Mouse (Mus musculus): ENCODE results near the gene Elovl7.

Elovl7 gene

DNA sequence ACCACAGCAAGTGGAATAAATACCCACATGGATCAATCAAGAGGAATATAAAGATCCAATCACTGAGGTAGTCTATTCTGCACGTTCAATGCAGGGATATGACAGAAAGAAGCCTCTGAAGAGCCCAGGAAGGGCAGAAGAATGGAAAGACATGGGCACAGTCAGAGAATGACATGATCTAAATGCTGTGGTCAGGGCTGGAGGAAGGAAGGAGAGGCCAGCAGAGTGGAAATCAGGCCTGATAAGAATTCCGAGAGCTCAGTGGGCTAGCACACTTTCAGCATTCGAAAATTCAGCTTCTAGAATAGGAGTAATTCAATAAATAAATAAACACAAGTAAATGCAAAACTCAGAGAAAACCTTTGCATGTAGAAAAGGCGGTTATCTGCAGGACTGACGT lies 27.5 kb downstream of the Elovl7 start:
- no peak for DNase-seq (ENCODE audit: low read depth, low spot score)

GRCm38 (mm10) chr13:108245086-108245697 lies 31.0 kb downstream of the Elovl7 start:
- DNase-seq (ENCODE audit: low read depth, low spot score) = no peak

DNA sequence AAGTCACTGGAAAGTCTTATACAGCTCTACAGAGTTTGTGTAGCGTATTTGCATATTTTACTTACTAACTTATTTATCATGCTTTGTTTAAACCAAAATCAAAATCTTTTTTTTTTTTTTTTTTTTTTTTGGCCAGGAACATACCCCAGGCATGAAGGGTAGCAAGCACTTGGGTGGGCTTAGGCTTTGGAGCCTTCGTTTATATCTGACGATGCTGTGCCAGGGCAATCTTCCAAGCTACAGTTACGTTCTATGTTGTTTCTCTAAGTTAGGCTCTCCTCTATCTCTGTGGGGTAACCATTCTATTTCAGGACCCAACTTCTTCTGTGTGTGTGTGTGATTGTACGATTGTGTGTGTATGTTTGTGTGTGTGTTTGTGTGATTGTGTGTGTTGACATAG lies 36.9 kb downstream of the Elovl7 start:
- DNase-seq (ENCODE audit: low read depth, low spot score) = no peak

DNA sequence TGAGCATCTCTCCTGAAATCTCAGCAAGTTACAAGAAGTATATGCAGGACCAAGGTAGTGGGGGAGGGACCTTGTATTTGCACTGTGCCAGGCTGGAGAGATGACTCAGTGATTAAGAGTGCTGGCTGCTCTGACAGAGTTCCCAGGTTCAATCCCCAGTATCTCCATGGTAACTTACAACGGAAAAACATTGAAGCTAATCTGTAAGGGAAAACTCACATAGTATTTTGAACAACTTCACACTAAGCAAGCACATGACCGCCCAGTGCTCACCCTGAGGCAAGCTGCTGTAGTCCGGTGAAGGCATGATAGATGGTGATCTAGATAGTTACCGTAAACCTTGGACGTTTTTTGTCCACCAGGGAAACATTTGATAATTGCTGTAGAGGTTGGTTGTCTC lies 39.8 kb downstream of the Elovl7 start:
- no peak for DNase-seq (ENCODE audit: low read depth, low spot score)

- no peak for DNase-seq (ENCODE audit: low read depth, low spot score)
Measured at GRCm38 (mm10) chr13:108263042-108263441, 48.8 kb downstream of the Elovl7 start.

DNA sequence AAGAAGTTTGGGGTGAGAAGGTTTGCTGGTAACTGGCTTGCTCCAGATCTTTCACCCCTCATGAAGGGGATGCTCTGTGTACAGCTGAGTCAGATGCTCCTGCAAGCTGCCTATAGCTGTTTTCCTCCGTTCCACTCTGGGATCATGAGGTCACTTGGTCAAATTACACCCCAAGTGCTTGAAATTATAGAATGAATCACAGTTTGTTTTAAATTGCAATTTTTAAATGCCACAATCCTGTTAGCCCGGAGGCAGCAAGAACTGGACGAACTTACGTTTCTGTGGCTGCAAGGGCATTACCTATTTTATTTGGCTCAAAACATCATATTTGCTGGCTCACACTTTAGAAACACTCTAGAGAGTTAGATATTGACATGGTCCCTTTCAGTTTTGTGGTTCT lies 51.2 kb downstream of the Elovl7 start:
- no peak for DNase-seq (ENCODE audit: low read depth, low spot score)

DNA sequence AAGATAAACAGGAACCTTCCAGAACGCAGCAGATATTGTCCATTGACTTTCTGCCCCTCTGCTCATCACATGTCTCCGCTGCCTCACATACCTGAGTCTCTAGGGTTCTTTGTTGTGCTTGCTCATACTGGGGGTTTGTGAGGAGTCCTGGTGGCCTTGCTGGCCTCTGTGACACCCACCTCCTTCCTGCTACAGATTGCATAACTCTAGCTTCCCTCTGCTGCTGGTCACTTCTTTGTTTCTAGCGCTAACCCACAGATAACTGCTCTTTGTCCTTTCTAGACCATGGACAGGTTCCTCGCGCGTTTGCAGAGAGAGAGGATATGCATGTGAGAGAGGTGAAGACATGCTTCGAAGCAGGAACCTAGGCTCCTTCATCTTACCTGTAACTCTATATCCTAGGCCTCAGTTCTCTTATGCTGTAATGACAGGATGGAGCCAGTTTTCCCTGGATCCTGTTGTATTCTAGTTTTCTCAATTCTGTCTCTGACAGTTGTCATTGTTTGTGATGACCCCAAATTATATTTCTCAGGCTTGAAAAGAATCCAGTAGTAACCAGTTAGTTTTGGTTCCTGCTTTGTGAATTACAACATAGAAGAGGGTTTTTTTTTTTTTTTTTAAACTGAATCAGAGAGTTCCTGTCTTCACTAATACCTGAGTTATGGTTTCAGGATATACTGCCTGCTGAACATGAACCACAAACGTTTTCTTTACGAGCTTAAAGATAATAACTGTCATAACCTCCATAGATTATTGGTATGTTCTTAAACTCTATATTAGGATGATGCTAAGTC lies 53.8 kb downstream of the Elovl7 start:
- no peak for DNase-seq (ENCODE audit: low read depth, low spot score)

DNA sequence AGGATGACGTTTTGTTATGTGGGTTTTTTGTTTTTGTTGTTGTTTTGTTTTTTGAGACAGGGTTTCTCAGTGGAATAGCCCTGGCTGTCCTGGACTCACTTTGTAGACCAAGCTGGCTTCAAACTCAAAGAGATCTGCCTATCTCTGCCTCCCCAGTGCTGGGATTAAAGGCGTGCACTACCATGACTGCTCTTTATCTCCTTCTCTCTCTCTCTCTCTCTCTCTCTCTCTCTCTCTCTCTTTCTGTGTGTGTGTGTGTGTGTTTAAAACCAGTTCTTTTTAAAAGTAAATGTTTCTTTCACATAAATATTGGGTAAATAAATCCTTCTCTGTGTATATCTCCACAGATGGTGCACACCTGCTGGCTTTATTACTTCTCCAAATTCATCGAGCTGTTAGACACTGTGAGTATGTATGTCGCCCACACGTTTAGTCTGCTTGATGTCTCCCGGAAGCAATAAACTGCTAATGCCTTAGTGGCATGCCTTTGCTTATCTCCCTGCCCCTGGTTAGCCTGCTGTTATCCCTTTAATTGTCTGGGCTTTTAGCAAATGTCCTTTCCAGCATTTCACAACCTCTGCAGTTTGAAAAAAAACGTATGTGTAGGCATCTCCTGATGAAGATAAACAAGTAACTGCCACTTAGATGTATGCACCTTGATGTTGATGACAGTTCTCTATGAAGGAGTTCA lies 57.4 kb downstream of the Elovl7 start:
- no peak for DNase-seq (ENCODE audit: low read depth, low spot score)

DNA sequence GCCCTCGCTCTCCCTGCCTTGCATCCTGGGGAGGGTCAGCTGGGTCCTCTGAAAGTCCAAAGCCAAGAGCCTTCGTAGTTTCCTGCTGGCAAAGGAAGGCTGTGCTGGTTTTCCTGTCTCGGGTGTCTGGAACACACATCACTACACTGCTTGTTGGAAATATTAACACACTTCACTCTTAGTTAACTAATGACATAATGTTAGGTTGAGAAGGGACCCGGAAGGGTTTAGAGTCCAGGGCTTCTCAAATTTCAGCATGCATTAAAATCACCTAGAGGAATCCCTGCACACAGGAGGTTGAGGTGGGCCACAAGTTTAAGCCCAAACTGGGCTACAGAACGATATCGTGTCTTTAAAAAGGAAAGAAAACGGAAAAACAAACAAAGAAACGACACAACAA lies 58.1 kb downstream of the Elovl7 start:
- DNase-seq (ENCODE audit: low read depth, low spot score) = no peak

GRCm38 (mm10) chr13:108273034-108273433 lies 58.8 kb downstream of the Elovl7 start:
- no peak for DNase-seq (ENCODE audit: low read depth, low spot score)

GRCm38 (mm10) chr13:108273456-108273855 lies 59.3 kb downstream of the Elovl7 start:
- DNase-seq (ENCODE audit: low read depth, low spot score) = no peak

GRCm38 (mm10) chr13:108276561-108276960 lies 62.4 kb downstream of the Elovl7 start:
- DNase-seq (ENCODE audit: low read depth, low spot score) = no peak

DNA sequence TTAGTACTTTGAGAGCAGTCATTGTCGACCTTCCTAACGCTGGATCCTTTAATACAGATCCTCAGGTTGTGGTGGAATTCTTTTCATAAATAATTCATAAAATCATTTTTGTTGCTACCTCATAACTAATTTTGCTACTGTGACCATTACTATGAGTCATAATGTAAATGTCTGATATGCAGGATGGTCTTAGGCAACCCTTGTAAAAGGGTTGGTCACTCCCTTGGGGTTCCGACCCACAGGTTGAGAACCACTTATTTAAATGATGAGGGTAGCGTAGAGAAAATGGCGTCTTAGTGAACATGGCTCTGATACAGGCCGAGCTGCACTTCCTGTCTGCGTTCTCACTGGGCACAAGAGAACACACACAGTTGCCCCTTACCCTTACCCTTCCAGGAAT lies 63.1 kb downstream of the Elovl7 start:
- no peak for DNase-seq (ENCODE audit: low read depth, low spot score)

DNA sequence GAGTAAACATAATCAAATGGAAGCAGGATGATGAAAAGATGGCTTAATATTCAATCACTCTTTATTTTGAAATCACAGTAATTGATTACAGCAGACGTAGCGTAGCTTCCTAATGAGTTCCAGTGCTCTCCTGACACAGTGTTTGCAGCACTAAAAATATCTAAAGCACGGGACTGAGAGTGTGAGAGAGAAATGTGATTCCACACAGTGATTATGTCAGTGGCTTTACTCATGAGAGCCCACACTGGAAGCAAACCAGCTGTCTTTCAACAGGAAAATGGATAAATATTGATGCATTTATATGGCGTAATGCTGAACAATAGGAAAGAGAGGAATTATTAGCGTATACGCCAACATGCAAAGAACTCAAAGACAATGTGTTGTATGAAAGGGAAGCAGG lies 64.4 kb downstream of the Elovl7 start:
- no peak for DNase-seq (ENCODE audit: low read depth, low spot score)

DNA sequence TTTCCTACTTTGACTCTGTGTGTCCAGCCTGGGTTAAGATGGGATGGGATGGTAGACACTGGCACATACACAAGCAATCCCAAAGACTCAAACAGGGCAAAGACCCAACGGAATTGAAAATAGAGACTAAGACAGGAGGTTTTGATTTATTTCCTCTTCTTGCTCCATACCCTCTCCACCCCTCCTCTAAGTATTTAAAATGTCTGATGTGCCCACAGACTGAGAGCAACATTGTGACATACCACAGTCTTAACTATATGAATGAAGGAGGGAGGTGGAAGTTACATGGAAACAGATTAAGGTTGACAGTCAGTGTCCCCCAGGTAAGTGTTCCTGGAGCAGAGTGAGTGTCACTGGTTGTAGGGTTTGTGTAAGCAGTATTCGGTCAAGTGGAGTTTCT lies 70.1 kb downstream of the Elovl7 start:
- no peak for DNase-seq (ENCODE audit: low read depth, low spot score)

DNA sequence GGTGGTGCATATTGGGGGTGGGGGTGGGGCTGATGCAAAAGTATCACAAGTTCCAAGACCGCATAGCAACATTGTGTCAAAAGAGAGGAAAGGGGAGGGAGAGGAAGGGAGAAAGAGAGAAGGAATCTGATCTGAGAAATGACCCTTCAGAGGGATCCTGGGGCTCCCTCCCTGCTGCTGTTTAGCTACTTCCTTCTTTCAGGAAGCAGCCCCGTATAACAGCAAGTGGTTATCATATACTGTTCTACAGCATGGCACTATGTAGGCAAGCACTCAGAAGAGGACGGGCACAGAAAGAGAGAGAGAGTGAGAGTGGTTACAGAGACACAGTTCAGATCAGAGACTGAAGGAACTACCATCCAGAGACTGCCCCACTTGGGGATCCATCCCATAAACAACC lies 73.7 kb downstream of the Elovl7 start:
- no peak for DNase-seq (ENCODE audit: low read depth, low spot score)

DNA sequence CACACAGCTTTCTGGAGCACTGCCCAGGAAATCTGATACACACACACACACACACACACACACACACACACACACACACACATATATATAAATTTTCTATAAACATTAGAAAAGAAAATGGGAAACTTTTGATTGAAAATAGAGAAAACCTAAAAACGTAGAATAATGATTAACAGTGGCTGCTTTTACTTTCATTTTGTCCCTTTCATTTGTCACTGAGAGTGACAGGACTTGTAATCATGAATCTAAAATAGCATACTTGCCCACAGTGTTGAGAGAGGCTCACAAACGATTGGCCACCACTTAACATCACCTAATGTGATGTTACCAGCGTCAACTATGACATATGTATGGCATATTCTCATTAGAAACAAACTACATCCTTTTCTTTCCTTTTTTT lies 75.2 kb downstream of the Elovl7 start:
- DNase-seq (ENCODE audit: low read depth, low spot score) = peak; percentile 55

GRCm38 (mm10) chr13:108290314-108290713 lies 76.1 kb downstream of the Elovl7 start:
- peak; percentile 23 for DNase-seq (ENCODE audit: low read depth, low spot score)

GRCm38 (mm10) chr13:108297350-108298093 lies 83.3 kb downstream of the Elovl7 start:
- no peak for DNase-seq (ENCODE audit: low read depth, low spot score)

DNA sequence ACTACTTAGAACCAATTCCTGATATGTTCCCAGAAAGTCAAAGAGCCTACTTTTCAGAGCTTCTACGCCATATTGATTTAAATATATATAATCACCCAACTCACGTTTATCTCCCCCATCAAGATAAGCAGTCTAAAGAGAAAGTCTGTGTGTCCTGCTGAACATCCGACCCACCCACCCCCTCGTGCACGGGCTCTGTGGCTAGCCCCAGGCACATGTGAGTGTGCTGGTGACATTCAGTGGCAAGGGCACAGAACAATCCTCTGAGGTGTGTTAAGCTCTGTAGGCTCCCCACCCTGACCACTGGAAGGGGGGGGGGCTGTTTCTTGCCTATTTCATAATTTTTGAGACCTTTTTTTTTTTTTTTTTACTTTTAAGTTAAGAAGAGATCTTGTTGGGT lies 84.0 kb downstream of the Elovl7 start:
- no peak for DNase-seq (ENCODE audit: low read depth, low spot score)

GRCm38 (mm10) chr13:108300346-108300950 lies 86.2 kb downstream of the Elovl7 start:
- DNase-seq (ENCODE audit: low read depth, low spot score) = no peak

- DNase-seq (ENCODE audit: low read depth, low spot score) = no peak
Measured at GRCm38 (mm10) chr13:108301411-108301810, 87.2 kb downstream of the Elovl7 start.

Measured in A20 (cell line).